Mouse (Mus musculus): ENCODE measurements around the gene Prpf31. TPM values are rescaled to one million over a fixed set of nuclear protein-coding genes. Genes with fewer than 3 reads are reported as not detected.
"Not testable (repeated sequence)": the region's sequence is repeated elsewhere in the genome, so short reads cannot be mapped to it uniquely, and the experiment has no call there.

Prpf31 gene
- polyA plus RNA-seq, 1 experiment from 2014 or later, result 102 TPM

- ATAC-seq (no peak), DNase-seq (ENCODE audit: low spot score) (no peak)
- Histone ChIP-seq H3K4me2 (ENCODE audit: low read length) (no peak overlapping the region), H3K4me3 (ENCODE audit: low read depth, low read length) (no peak overlapping the region), H3K27ac (ENCODE audit: low read depth, low read length) (no peak overlapping the region), H3K27me3 (replicated peaks; ENCODE audit: control insufficient read depth, insufficient read depth, low read length) (no peaks in the 10 kb centered on the region), H3K36me3 (ENCODE audit: control insufficient read depth, insufficient read depth, low read length) (no peaks in the 10 kb centered on the region), H3K4me1 (ENCODE audit: control insufficient read depth, insufficient read depth, low read length) (peaks cover 2% of the 10 kb centered on the region; the same call in 1 of the 2 replicates), H3K9ac (ENCODE audit: low read length) (no peak overlapping the region), H3K9me3 (replicated peaks; ENCODE audit: control insufficient read depth, low read length) (no peaks in the 10 kb centered on the region)
- 17% methylated on average over 9 of the region's 9 CpGs for WGBS
Observed at GRCm38 (mm10) chr7:3595146-3595545, 34.6 kb upstream of the Prpf31 start.

- not testable (repeated sequence) for H3K9me3 ChIP-seq (replicated peaks; ENCODE audit: control insufficient read depth, low read length)
Observed at GRCm38 (mm10) chr7:3597755-3598154, 32.0 kb upstream of the Prpf31 start.

GRCm38 (mm10) chr7:3601119-3601518 lies 28.7 kb upstream of the Prpf31 start:
- no peak overlapping the region for H3K4me2 ChIP-seq (ENCODE audit: low read length)
- WGBS, result 14% methylated on average over 4 of the region's 4 CpGs
- H3K4me1 ChIP-seq (ENCODE audit: control insufficient read depth, insufficient read depth, low read length), result no peaks in the 10 kb centered on the region
- no peaks in the 10 kb centered on the region for H3K36me3 ChIP-seq (ENCODE audit: control insufficient read depth, insufficient read depth, low read length)
- H3K4me3 ChIP-seq (ENCODE audit: low read depth, low read length), result no peak overlapping the region
- peak; percentile 20; the same call in 1 of the 2 replicates for ATAC-seq
- H3K9ac ChIP-seq (ENCODE audit: low read length), result no peak overlapping the region
- H3K27ac ChIP-seq (ENCODE audit: low read depth, low read length), result no peak overlapping the region
- H3K27me3 ChIP-seq (replicated peaks; ENCODE audit: control insufficient read depth, insufficient read depth, low read length), result no peaks in the 10 kb centered on the region
- H3K9me3 ChIP-seq (replicated peaks; ENCODE audit: control insufficient read depth, low read length), result no peaks in the 10 kb centered on the region
- peak; percentile 89 for DNase-seq (ENCODE audit: low spot score)

More at GRCm38 (mm10) chr7:3597755-3598154, 32.0 kb upstream of the Prpf31 start:
- WGBS, result 66% methylated on average over 1 of the region's 1 CpGs
- not testable (repeated sequence) for H3K4me1 ChIP-seq (ENCODE audit: control insufficient read depth, insufficient read depth, low read length); H3K4me3 ChIP-seq (ENCODE audit: low read depth, low read length); H3K27me3 ChIP-seq (replicated peaks; ENCODE audit: control insufficient read depth, insufficient read depth, low read length); H3K36me3 ChIP-seq (ENCODE audit: control insufficient read depth, insufficient read depth, low read length); ATAC-seq; H3K9ac ChIP-seq (ENCODE audit: low read length); H3K27ac ChIP-seq (ENCODE audit: low read depth, low read length); H3K4me2 ChIP-seq (ENCODE audit: low read length); DNase-seq (ENCODE audit: low spot score)

GRCm38 (mm10) chr7:3606798-3607197 lies 23.0 kb upstream of the Prpf31 start:
- no peaks in the 10 kb centered on the region for H3K27me3 ChIP-seq (replicated peaks; ENCODE audit: control insufficient read depth, insufficient read depth, low read length)
- no peak overlapping the region for H3K9ac ChIP-seq (ENCODE audit: low read length)
- ATAC-seq (no peak), DNase-seq (ENCODE audit: low spot score) (peak; percentile 24)
- no peaks in the 10 kb centered on the region for H3K36me3 ChIP-seq (ENCODE audit: control insufficient read depth, insufficient read depth, low read length)
- no peaks in the 10 kb centered on the region for H3K4me1 ChIP-seq (ENCODE audit: control insufficient read depth, insufficient read depth, low read length)
- no peak overlapping the region for H3K4me2 ChIP-seq (ENCODE audit: low read length)
- no peak overlapping the region for H3K27ac ChIP-seq (ENCODE audit: low read depth, low read length)
- 33% methylated on average over 2 of the region's 2 CpGs for WGBS
- no peaks in the 10 kb centered on the region for H3K9me3 ChIP-seq (replicated peaks; ENCODE audit: control insufficient read depth, low read length)
- H3K4me3 ChIP-seq (ENCODE audit: low read depth, low read length), result no peak overlapping the region

- Histone ChIP-seq H3K4me2 (ENCODE audit: low read length) (no peak overlapping the region), H3K27me3 (replicated peaks; ENCODE audit: control insufficient read depth, insufficient read depth, low read length) (no peaks in the 10 kb centered on the region), H3K4me1 (ENCODE audit: control insufficient read depth, insufficient read depth, low read length) (no peaks in the 10 kb centered on the region), H3K9ac (ENCODE audit: low read length) (no peak overlapping the region), H3K36me3 (ENCODE audit: control insufficient read depth, insufficient read depth, low read length) (no peaks in the 10 kb centered on the region), H3K9me3 (replicated peaks; ENCODE audit: control insufficient read depth, low read length) (no peaks in the 10 kb centered on the region), H3K27ac (ENCODE audit: low read depth, low read length) (no peak overlapping the region), H3K4me3 (ENCODE audit: low read depth, low read length) (no peak overlapping the region)
- ATAC-seq, result no peak
- no peak for DNase-seq (ENCODE audit: low spot score)
- 87% methylated on average over 6 of the region's 6 CpGs for WGBS
Observed at GRCm38 (mm10) chr7:3607391-3607790, 22.4 kb upstream of the Prpf31 start.

GRCm38 (mm10) chr7:3608668-3609067 lies 21.1 kb upstream of the Prpf31 start:
- Histone ChIP-seq H3K9me3 (replicated peaks; ENCODE audit: control insufficient read depth, low read length) (no peaks in the 10 kb centered on the region), H3K27ac (ENCODE audit: low read depth, low read length) (no peak overlapping the region), H3K36me3 (ENCODE audit: control insufficient read depth, insufficient read depth, low read length) (no peaks in the 10 kb centered on the region), H3K4me1 (ENCODE audit: control insufficient read depth, insufficient read depth, low read length) (no peaks in the 10 kb centered on the region), H3K9ac (ENCODE audit: low read length) (no peak overlapping the region), H3K27me3 (replicated peaks; ENCODE audit: control insufficient read depth, insufficient read depth, low read length) (no peaks in the 10 kb centered on the region), H3K4me3 (ENCODE audit: low read depth, low read length) (no peak overlapping the region), H3K4me2 (ENCODE audit: low read length) (no peak overlapping the region)
- no peak for ATAC-seq
- 94% methylated on average over 3 of the region's 3 CpGs for WGBS
- DNase-seq (ENCODE audit: low spot score), result no peak

- Histone ChIP-seq H3K4me2 (ENCODE audit: low read length) (no peak overlapping the region), H3K4me3 (ENCODE audit: low read depth, low read length) (no peak overlapping the region), H3K9ac (ENCODE audit: low read length) (no peak overlapping the region), H3K36me3 (ENCODE audit: control insufficient read depth, insufficient read depth, low read length) (no peaks in the 10 kb centered on the region), H3K27me3 (replicated peaks; ENCODE audit: control insufficient read depth, insufficient read depth, low read length) (no peaks in the 10 kb centered on the region), H3K9me3 (replicated peaks; ENCODE audit: control insufficient read depth, low read length) (no peaks in the 10 kb centered on the region), H3K4me1 (ENCODE audit: control insufficient read depth, insufficient read depth, low read length) (no peaks in the 10 kb centered on the region), H3K27ac (ENCODE audit: low read depth, low read length) (no peak overlapping the region)
- ATAC-seq, result no peak
- WGBS, result 71% methylated on average over 3 of the region's 3 CpGs
- no peak for DNase-seq (ENCODE audit: low spot score)
Observed at GRCm38 (mm10) chr7:3609082-3609481, 20.7 kb upstream of the Prpf31 start.

GRCm38 (mm10) chr7:3610437-3610836 lies 19.3 kb upstream of the Prpf31 start:
- Histone ChIP-seq H3K27ac (ENCODE audit: low read depth, low read length) (no peak overlapping the region), H3K27me3 (replicated peaks; ENCODE audit: control insufficient read depth, insufficient read depth, low read length) (no peaks in the 10 kb centered on the region), H3K4me3 (ENCODE audit: low read depth, low read length) (no peak overlapping the region), H3K4me2 (ENCODE audit: low read length) (no peak overlapping the region), H3K36me3 (ENCODE audit: control insufficient read depth, insufficient read depth, low read length) (no peaks in the 10 kb centered on the region), H3K9me3 (replicated peaks; ENCODE audit: control insufficient read depth, low read length) (no peaks in the 10 kb centered on the region), H3K9ac (ENCODE audit: low read length) (no peak overlapping the region), H3K4me1 (ENCODE audit: control insufficient read depth, insufficient read depth, low read length) (no peaks in the 10 kb centered on the region)
- WGBS, result 94% methylated on average over 3 of the region's 3 CpGs
- no peak for ATAC-seq
- DNase-seq (ENCODE audit: low spot score), result no peak

GRCm38 (mm10) chr7:3611006-3611405 lies 18.8 kb upstream of the Prpf31 start:
- DNase-seq (ENCODE audit: low spot score) (no peak), ATAC-seq (no peak)
- H3K4me1 ChIP-seq (ENCODE audit: control insufficient read depth, insufficient read depth, low read length), result no peaks in the 10 kb centered on the region
- 90% methylated on average over 13 of the region's 13 CpGs for WGBS
- H3K9me3 ChIP-seq (replicated peaks; ENCODE audit: control insufficient read depth, low read length), result no peaks in the 10 kb centered on the region
- no peaks in the 10 kb centered on the region for H3K36me3 ChIP-seq (ENCODE audit: control insufficient read depth, insufficient read depth, low read length)
- no peak overlapping the region for H3K4me3 ChIP-seq (ENCODE audit: low read depth, low read length)
- no peak overlapping the region for H3K4me2 ChIP-seq (ENCODE audit: low read length)
- H3K27me3 ChIP-seq (replicated peaks; ENCODE audit: control insufficient read depth, insufficient read depth, low read length), result no peaks in the 10 kb centered on the region
- no peak overlapping the region for H3K9ac ChIP-seq (ENCODE audit: low read length)
- no peak overlapping the region for H3K27ac ChIP-seq (ENCODE audit: low read depth, low read length)
